In genomic region chr12:71943646-71944045, GRCm38 (mm10) we compare ENCODE assay signal across 22 mouse cellular contexts.
DNase-seq lines count a peak whose midpoint lies in the region; ATAC-seq and TF ChIP-seq lines count a peak whose summit lies in the region.
"Had no signal": no experiment of that assay in that cellular context is flagged by ENCODE, and none has a peak within 500 bp of the region (broad histone marks: within the 10 kb centered on the region; RNA-seq: fewer than 3 reads in every experiment).

No protein-coding gene starts in this region.

- TF ChIP-seq CTCF in kidney, adult 2 months (conservative IDR thresholded peaks at IDR 0.05; ENCODE audit: insufficient read depth, insufficient read length, low read depth, low read length): no peak

- no peak overlapping the region for H3K4me3 ChIP-seq in kidney, adult 2 months (ENCODE audit: insufficient read depth, low read depth, low read length)
- H3K4me3 ChIP-seq: embryonic facial prominence, embryonic 12.5 days; limb, embryonic 10.5 days; neural tube, embryonic 15.5 days; stomach, embryonic 15.5 days had no signal

- H3K4me1 ChIP-seq in kidney, adult 2 months (ENCODE audit: control insufficient read depth, insufficient read depth, low read length): no peaks in the 10 kb centered on the region
- H3K4me1 ChIP-seq: embryonic facial prominence, embryonic 12.5 days; limb, embryonic 10.5 days; neural tube, embryonic 15.5 days; stomach, embryonic 15.5 days had no signal

- 75% methylated on average over 4 of the region's 4 CpGs for WGBS in kidney, adult 2 months

- peak; percentile 16 to 23 for DNase-seq in cerebellum, postnatal 10 days
- DNase-seq in cerebellum, adult 9-10 months: no peak
- DNase-seq in kidney, adult 2 months: peak; percentile 22
- no peak for DNase-seq in kidney, adult 9 months
- DNase-seq in lung, postnatal 10 days: peak; percentile 26
- DNase-seq in lung, postnatal 14 days: no peak
- no peak for DNase-seq in gastrocnemius, postnatal 25 days
- DNase-seq: cerebellum, adult 11 months; cerebellum, postnatal 14 days; forebrain, postnatal 0 days; liver, postnatal 0 days; right cerebral cortex, adult 18-20 months; thymus, postnatal 25 days had no signal

- no peak for TF ChIP-seq POLR2A in kidney, adult 2 months (IDR thresholded peaks at IDR 0.05; ENCODE audit: low read depth, low read length)

- H3K27me3 ChIP-seq in kidney, adult 2 months (replicated peaks; ENCODE audit: control insufficient read depth, insufficient read depth, low read length): no peaks in the 10 kb centered on the region
- H3K27me3 ChIP-seq: embryonic facial prominence, embryonic 12.5 days; neural tube, embryonic 15.5 days; stomach, embryonic 15.5 days had no signal

- H3K36me3 ChIP-seq in kidney, adult 2 months (ENCODE audit: control insufficient read depth, insufficient read depth, low read length): no peaks in the 10 kb centered on the region; the same call in none of the 2 replicates

- peak; percentile 29; the same call in 1 of the 2 replicates for ATAC-seq in megakaryocyte progenitor cell, adult 5-6 weeks (replicated peaks; ENCODE audit: poor library complexity)
- ATAC-seq: CD4-positive, CD25-positive, alpha-beta regulatory T cell, adult 4 months; forebrain, postnatal 0 days; intestine, postnatal 0 days; midbrain, embryonic 16.5 days had no signal

- H3K27ac ChIP-seq in kidney, adult 2 months (ENCODE audit: insufficient read depth, low read depth, low read length): no peak overlapping the region
- H3K27ac ChIP-seq: embryonic facial prominence, embryonic 12.5 days; kidney, postnatal 0 days; limb, embryonic 10.5 days; neural tube, embryonic 15.5 days; stomach, embryonic 15.5 days had no signal

Comparison
In these comparisons a context has a peak if more than half of its experiments do, and no peak if none do; other contexts are left out.
1. DNase-seq: peak in cerebellum, postnatal 10 days (2 of 2), kidney, adult 2 months (single experiment) and lung, postnatal 10 days (single experiment); none in cerebellum, adult 9-10 months (single experiment), kidney, adult 9 months (single experiment), lung, postnatal 14 days (single experiment) and gastrocnemius, postnatal 25 days (single experiment).